Mouse (Mus musculus): Measurements from ENCODE around the gene Pole. TPM values are rescaled to one million over a fixed set of nuclear protein-coding genes. Genes with fewer than 3 reads are reported as not detected.

Gene Pole
- polyA plus RNA-seq, 1 experiment from 2014 or later, result 4.7 TPM

- H3K4me2 ChIP-seq (replicated peaks; ENCODE audit: low read depth), result no peak overlapping the region
- no peak for DNase-seq (ENCODE audit: low spot score)
- no peak for ATAC-seq (ENCODE audit: low FRiP score, low TSS enrichment)
- H3K36me3 ChIP-seq (ENCODE audit: control insufficient read depth, insufficient read depth, low read length), result no peaks in the 10 kb centered on the region
- no peaks in the 10 kb centered on the region for H3K27me3 ChIP-seq (ENCODE audit: control insufficient read depth, insufficient read depth, low read length)
- no peaks in the 10 kb centered on the region for H3K9me3 ChIP-seq (ENCODE audit: control insufficient read depth, low read length)
- H3K4me1 ChIP-seq (replicated peaks; ENCODE audit: control insufficient read depth, insufficient read depth), result no peaks in the 10 kb centered on the region
- 81% methylated on average over 4 of the region's 4 CpGs for WGBS
- no peak overlapping the region for H3K4me3 ChIP-seq (ENCODE audit: low read depth, low read length)
- TF ChIP-seq CTCF (IDR thresholded peaks at IDR 0.05; ENCODE audit: low read depth) (no peak), EP300 (optimal IDR thresholded peaks at IDR 0.05) (no peak)
- H3K9ac ChIP-seq (ENCODE audit: low read length), result no peak overlapping the region
- no peak overlapping the region for H3K27ac ChIP-seq (replicated peaks)
These were observed 12.0 kb upstream of the Pole start for GRCm38 (mm10) chr5:110274147-110274546.

- TF ChIP-seq EP300 (optimal IDR thresholded peaks at IDR 0.05) (no peak), CTCF (IDR thresholded peaks at IDR 0.05; ENCODE audit: low read depth) (no peak)
- Histone ChIP-seq H3K27ac (replicated peaks) (no peak overlapping the region), H3K36me3 (ENCODE audit: control insufficient read depth, insufficient read depth, low read length) (no peaks in the 10 kb centered on the region), H3K4me2 (replicated peaks; ENCODE audit: low read depth) (no peak overlapping the region), H3K9me3 (ENCODE audit: control insufficient read depth, low read length) (no peaks in the 10 kb centered on the region), H3K4me1 (replicated peaks; ENCODE audit: control insufficient read depth, insufficient read depth) (no peaks in the 10 kb centered on the region), H3K27me3 (ENCODE audit: control insufficient read depth, insufficient read depth, low read length) (no peaks in the 10 kb centered on the region), H3K9ac (ENCODE audit: low read length) (no peak overlapping the region; the same call in 1 of the 2 replicates), H3K4me3 (ENCODE audit: low read depth, low read length) (no peak overlapping the region)
- ATAC-seq (ENCODE audit: low FRiP score, low TSS enrichment) (no peak), DNase-seq (ENCODE audit: low spot score) (no peak)
- WGBS, result 67% methylated on average over 2 of the region's 2 CpGs
These were observed 11.3 kb upstream of the Pole start for GRCm38 (mm10) chr5:110274846-110275245.

GRCm38 (mm10) chr5:110276391-110276790, 9.7 kb upstream of the Pole start:
- H3K4me3 ChIP-seq (ENCODE audit: low read depth, low read length), result no peak overlapping the region
- no peak overlapping the region for H3K27ac ChIP-seq (replicated peaks)
- no peaks in the 10 kb centered on the region for H3K4me1 ChIP-seq (replicated peaks; ENCODE audit: control insufficient read depth, insufficient read depth)
- no peak overlapping the region for H3K9ac ChIP-seq (ENCODE audit: low read length)
- DNase-seq (ENCODE audit: low spot score) (no peak), ATAC-seq (ENCODE audit: low FRiP score, low TSS enrichment) (no peak)
- no peaks in the 10 kb centered on the region for H3K9me3 ChIP-seq (ENCODE audit: control insufficient read depth, low read length)
- no peak overlapping the region for H3K4me2 ChIP-seq (replicated peaks; ENCODE audit: low read depth)
- 72% methylated on average over 2 of the region's 2 CpGs for WGBS
- H3K36me3 ChIP-seq (ENCODE audit: control insufficient read depth, insufficient read depth, low read length), result no peaks in the 10 kb centered on the region
- no peak for TF ChIP-seq CTCF (IDR thresholded peaks at IDR 0.05; ENCODE audit: low read depth)
- TF ChIP-seq EP300 (optimal IDR thresholded peaks at IDR 0.05), result no peak
- H3K27me3 ChIP-seq (ENCODE audit: control insufficient read depth, insufficient read depth, low read length), result no peaks in the 10 kb centered on the region

GRCm38 (mm10) chr5:110276910-110277309, 9.2 kb upstream of the Pole start:
- H3K4me1 ChIP-seq (replicated peaks; ENCODE audit: control insufficient read depth, insufficient read depth), result no peaks in the 10 kb centered on the region
- no peak overlapping the region for H3K4me3 ChIP-seq (ENCODE audit: low read depth, low read length)
- no peak overlapping the region for H3K9ac ChIP-seq (ENCODE audit: low read length)
- DNase-seq (ENCODE audit: low spot score), result no peak
- TF ChIP-seq CTCF (IDR thresholded peaks at IDR 0.05; ENCODE audit: low read depth) (no peak), EP300 (optimal IDR thresholded peaks at IDR 0.05) (no peak)
- H3K27me3 ChIP-seq (ENCODE audit: control insufficient read depth, insufficient read depth, low read length), result no peaks in the 10 kb centered on the region
- H3K27ac ChIP-seq (replicated peaks), result no peak overlapping the region
- WGBS, result 93% methylated on average over 1 of the region's 1 CpGs
- H3K4me2 ChIP-seq (replicated peaks; ENCODE audit: low read depth), result no peak overlapping the region
- H3K36me3 ChIP-seq (ENCODE audit: control insufficient read depth, insufficient read depth, low read length), result no peaks in the 10 kb centered on the region
- no peaks in the 10 kb centered on the region for H3K9me3 ChIP-seq (ENCODE audit: control insufficient read depth, low read length)
- peak; percentile 29; the same call in 1 of the 2 replicates for ATAC-seq (ENCODE audit: low FRiP score, low TSS enrichment)

GRCm38 (mm10) chr5:110281984-110282383, 4.1 kb upstream of the Pole start:
- Histone ChIP-seq H3K27ac (replicated peaks) (no peak overlapping the region), H3K9ac (ENCODE audit: low read length) (no peak overlapping the region), H3K9me3 (ENCODE audit: control insufficient read depth, low read length) (no peaks in the 10 kb centered on the region), H3K4me3 (ENCODE audit: low read depth, low read length) (no peak overlapping the region), H3K4me2 (replicated peaks; ENCODE audit: low read depth) (no peak overlapping the region), H3K36me3 (ENCODE audit: control insufficient read depth, insufficient read depth, low read length) (no peaks in the 10 kb centered on the region), H3K4me1 (replicated peaks; ENCODE audit: control insufficient read depth, insufficient read depth) (no peaks in the 10 kb centered on the region; the same call in 1 of the 2 replicates), H3K27me3 (ENCODE audit: control insufficient read depth, insufficient read depth, low read length) (no peaks in the 10 kb centered on the region)
- DNase-seq (ENCODE audit: low spot score), result no peak
- no peak for ATAC-seq (ENCODE audit: low FRiP score, low TSS enrichment)
- 64% methylated on average over 2 of the region's 2 CpGs for WGBS
- TF ChIP-seq EP300 (optimal IDR thresholded peaks at IDR 0.05) (no peak), CTCF (IDR thresholded peaks at IDR 0.05; ENCODE audit: low read depth) (no peak)

GRCm38 (mm10) chr5:110284536-110284935, 1.6 kb upstream of the Pole start:
- Histone ChIP-seq H3K9ac (ENCODE audit: low read length) (no peak overlapping the region), H3K9me3 (ENCODE audit: control insufficient read depth, low read length) (no peaks in the 10 kb centered on the region), H3K4me3 (ENCODE audit: low read depth, low read length) (no peak overlapping the region), H3K27me3 (ENCODE audit: control insufficient read depth, insufficient read depth, low read length) (no peaks in the 10 kb centered on the region), H3K4me1 (replicated peaks; ENCODE audit: control insufficient read depth, insufficient read depth) (no peaks in the 10 kb centered on the region; the same call in 1 of the 2 replicates), H3K27ac (replicated peaks) (no peak overlapping the region), H3K4me2 (replicated peaks; ENCODE audit: low read depth) (no peak overlapping the region; the same call in 1 of the 2 replicates), H3K36me3 (ENCODE audit: control insufficient read depth, insufficient read depth, low read length) (no peaks in the 10 kb centered on the region)
- 16% methylated on average over 4 of the region's 4 CpGs for WGBS
- DNase-seq (ENCODE audit: low spot score) (peak; percentile 59), ATAC-seq (ENCODE audit: low FRiP score, low TSS enrichment) (no peak)
- TF ChIP-seq CTCF (IDR thresholded peaks at IDR 0.05; ENCODE audit: low read depth) (peak; percentile 68), EP300 (optimal IDR thresholded peaks at IDR 0.05) (no peak)

Data from stomach, postnatal 0 days (tissue).